Comparison of ENCODE assay signal across 8 mouse cellular contexts in genomic region chr19:47359166-47359931, GRCm38 (mm10).
DNase-seq lines count a peak whose midpoint lies in the region; ATAC-seq and TF ChIP-seq lines count a peak whose summit lies in the region.

No protein-coding gene starts in this region.

- H3K27ac ChIP-seq in CH12.LX (ENCODE audit: insufficient read depth, low read depth), result no peak overlapping the region
- 0 out of 2 replicates have a peak overlapping the region, but pooled peaks have one; percentile 32 for H3K27ac ChIP-seq in intestine, embryonic 15.5 days

- DNase-seq in embryo, embryonic 10 days (ENCODE audit: low spot score), result peak; percentile 65
- DNase-seq in embryo, embryonic 11 days, result no peak
- peak; percentile 34 for DNase-seq in CH12.LX (ENCODE audit: extremely low read depth)
- peak; percentile 60 to 62 for DNase-seq in lung, postnatal 4 days
- no peak for DNase-seq in layer of hippocampus, postnatal 36 days
- DNase-seq in urinary bladder, postnatal 4 days (ENCODE audit: low spot score in 2 of 2), result no peak
- no peak for DNase-seq in layer of hippocampus, adult 9-10 months (ENCODE audit: low spot score)

- no peak for TF ChIP-seq EP300 in CH12.LX (IDR thresholded peaks at IDR 0.05; ENCODE audit: low read length)

- H3K27me3 ChIP-seq in CH12.LX (replicated peaks), result no peaks in the 10 kb centered on the region
- H3K27me3 ChIP-seq in intestine, embryonic 15.5 days (replicated peaks), result no peaks in the 10 kb centered on the region

- H3K4me3 ChIP-seq in CH12.LX (replicated peaks in 1 of 3; ENCODE audit: low read depth in 2 of 3, low read length in 2 of 3, poor library complexity in 1 of 3), result peak overlapping the region; percentile 34 to 53 (median 37)
- peak overlapping the region; percentile 21 for H3K4me3 ChIP-seq in intestine, embryonic 15.5 days (replicated peaks)

- H3K36me3 ChIP-seq in CH12.LX (replicated peaks in 1 of 2; ENCODE audit: control insufficient read depth in 1 of 2, insufficient read depth in 1 of 2, low read length in 1 of 2), result peaks cover 0 to 56% of the 10 kb centered on the region in 2 experiments
- H3K36me3 ChIP-seq in intestine, embryonic 15.5 days, result no peaks in the 10 kb centered on the region

- H3K9ac ChIP-seq in CH12.LX (ENCODE audit: insufficient read depth, low read depth), result no peak overlapping the region
- H3K9ac ChIP-seq in intestine, embryonic 15.5 days, result 0 out of 2 replicates have a peak overlapping the region, but pooled peaks have one; percentile 30

- no peak for TF ChIP-seq POLR2A in CH12.LX (IDR thresholded peaks at IDR 0.05; ENCODE audit: low read depth, low read length)

- TF ChIP-seq RAD21 in CH12.LX (IDR thresholded peaks at IDR 0.05; ENCODE audit: low read depth, low read length), result no peak

- no peaks in the 10 kb centered on the region for H3K9me3 ChIP-seq in CH12.LX (replicated peaks; ENCODE audit: low read length)
- no peaks in the 10 kb centered on the region for H3K9me3 ChIP-seq in intestine, embryonic 15.5 days

- in situ Hi-C loops in CH12.LX (cut with MboI; ENCODE audit: low pct_ligation_motif_present, low pct_unique_long_range_greater_than_20kb, low sequenced_read_pairs), result loop anchor here (5.0 to 25.0 kb wide), 3 partner anchors 108 to 503 kb away; partner anchors contain the start of genes Gsto1 and Gsto2

- no peak overlapping the region for H3K4me2 ChIP-seq in CH12.LX (ENCODE audit: insufficient read depth, low read depth, poor library complexity, severe bottlenecking)
- peak overlapping the region; percentile 43 for H3K4me2 ChIP-seq in intestine, embryonic 15.5 days (replicated peaks)

- ATAC-seq in intestine, embryonic 15.5 days, result 0 out of 2 replicates have a peak, but pooled peaks have one; percentile 29

- 52% methylated on average over 15 of the region's 15 CpGs for WGBS in intestine, embryonic 15.5 days

- TF ChIP-seq CTCF in CH12.LX (conservative IDR thresholded peaks at IDR 0.05 in 1 of 2, IDR thresholded peaks at IDR 0.05 in 1 of 2; ENCODE audit: low read depth in 2 of 2, low read length in 2 of 2), result no peak

- no peaks in the 10 kb centered on the region for H3K79me2 ChIP-seq in CH12.LX (replicated peaks; ENCODE audit: control insufficient read depth, extremely low read depth, insufficient read depth, poor library complexity, severe bottlenecking)

- dilution Hi-C loops in CH12.LX (cut with MboI; ENCODE audit: extremely low pct_ligation_motif_present, extremely low pct_unique_long_range_greater_than_20kb, low sequenced_read_pairs), result no loop called here

- H3K4me1 ChIP-seq in CH12.LX (ENCODE audit: control insufficient read depth in 1 of 2, insufficient read depth in 2 of 2), result peaks cover 7 to 27% of the 10 kb centered on the region in 2 experiments; a peak in 3 of 4 replicates
- H3K4me1 ChIP-seq in intestine, embryonic 15.5 days (replicated peaks), result peaks cover 15% of the 10 kb centered on the region

TF ChIP-seq in CH12.LX, 34 proteins besides CTCF, POLR2A, EP300 and RAD21:
- peak; percentile 56 for TF ChIP-seq ELF1 (IDR thresholded peaks at IDR 0.05; ENCODE audit: low read depth, low read length)
- no peak for TF ChIP-seq HCFC1 (IDR thresholded peaks at IDR 0.05; ENCODE audit: low read depth, low read length)
- TF ChIP-seq MEF2A (IDR thresholded peaks at IDR 0.05; ENCODE audit: borderline replicate concordance, low read depth, low read length), result no peak
- no peak for TF ChIP-seq SIN3A (IDR thresholded peaks at IDR 0.05; ENCODE audit: low read length)
- no peak for TF ChIP-seq TBP (conservative IDR thresholded peaks at IDR 0.05; ENCODE audit: low read depth, low read length)
- no peak for TF ChIP-seq IRF4 (IDR thresholded peaks at IDR 0.05; ENCODE audit: low read depth, low read length)
- TF ChIP-seq JUND (conservative IDR thresholded peaks at IDR 0.05; ENCODE audit: low read depth, low read length), result no peak
- no peak for TF ChIP-seq ZNF384 (IDR thresholded peaks at IDR 0.05; ENCODE audit: low read depth, low read length)
TF ChIP-seq in CH12.LX: peak in this region for 1.

Comparison
In these comparisons a context has a peak if more than half of its experiments do, and no peak if none do; other contexts are left out.
1. DNase-seq: peak in embryo, embryonic 10 days (single experiment), CH12.LX (single experiment) and lung, postnatal 4 days (2 of 2); none in embryo, embryonic 11 days (single experiment), layer of hippocampus, postnatal 36 days (0 of 2), urinary bladder, postnatal 4 days (0 of 2) and layer of hippocampus, adult 9-10 months (single experiment).